Mouse (Mus musculus): ENCODE measurements around the gene Zfp85.
"Not testable (repeated sequence)": the region's sequence is repeated elsewhere in the genome, so short reads cannot be mapped to it uniquely, and the experiment has no call there.

DNA sequence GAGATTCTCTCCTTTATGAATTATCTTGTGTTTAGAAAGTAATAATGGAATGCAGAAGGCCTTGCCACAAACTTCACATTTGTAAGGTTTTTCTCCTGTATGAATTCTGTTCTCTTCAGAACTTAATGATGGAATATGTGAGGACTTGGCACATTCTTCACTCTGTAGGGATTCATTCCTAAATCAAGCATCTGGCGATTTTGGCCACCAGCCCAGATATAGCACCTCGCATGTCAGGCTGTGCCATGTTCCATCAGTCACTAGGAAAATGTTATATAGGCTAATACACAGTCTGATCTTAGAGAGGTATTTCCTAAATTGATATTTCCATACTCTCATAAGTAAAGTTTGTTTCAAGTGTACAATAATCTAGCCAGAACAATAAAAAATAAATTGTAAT lies 29.7 kb downstream of the Zfp85 start:
- TF ChIP-seq CTCF, EP300 (IDR thresholded peaks at IDR 0.05): not testable (repeated sequence)

Data from lung, postnatal 0 days (tissue).